Mouse (Mus musculus): Measurements from ENCODE around the gene Psg21.
"Not testable (repeated sequence)": the region's sequence is repeated elsewhere in the genome, so short reads cannot be mapped to it uniquely, and the experiment has no call there.

The Psg21 gene

DNA sequence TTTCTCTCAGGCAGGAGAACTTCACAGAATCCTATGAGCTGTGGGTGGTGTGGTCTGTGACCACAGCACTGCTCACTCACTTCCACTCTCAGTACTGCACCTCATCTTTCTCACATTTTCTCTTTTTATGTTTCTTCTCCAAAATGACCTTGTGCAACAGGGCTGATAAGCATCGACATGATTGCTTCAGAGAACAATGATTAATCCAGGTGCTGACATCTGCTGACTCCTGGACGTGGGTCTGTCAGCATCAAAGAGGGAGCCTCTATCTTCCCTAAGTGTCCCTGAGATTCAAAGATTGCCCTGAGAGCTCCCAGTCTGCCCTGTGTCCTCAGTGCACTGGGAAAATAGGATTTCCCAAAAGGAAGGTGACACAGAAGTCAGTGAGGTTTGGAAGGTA lies at the start of gene Psg21:
TSS of gene Psg21 (minus strand) at position 101 of the 400 bp plus-strand sequence.
- not testable (repeated sequence) for DNase-seq (ENCODE audit: low spot score in 2 of 2)

DNA sequence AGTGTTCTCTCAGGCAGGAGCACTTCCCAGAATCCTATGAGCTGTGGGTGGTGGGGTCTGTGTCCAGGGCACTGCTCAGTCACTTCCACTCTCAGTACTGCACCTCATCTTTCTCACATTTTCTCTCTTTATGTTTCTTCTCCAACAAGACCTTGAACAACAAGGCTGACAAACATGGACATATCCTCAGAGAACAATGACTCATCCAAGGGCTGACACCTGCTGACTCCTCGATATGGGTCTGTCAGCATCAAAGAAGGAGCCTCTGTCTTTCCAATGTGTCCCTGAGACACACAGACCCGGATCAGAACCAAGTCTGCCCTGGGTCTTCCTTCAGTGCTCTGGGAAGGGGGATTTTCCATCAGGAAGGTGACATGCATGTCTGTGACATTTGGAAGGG lies 29.6 kb upstream of the Psg21 start, which contains the start of gene Psg20:
TSS of gene Psg20 (minus strand) at position 101 of the 400 bp plus-strand sequence.
- no peak for DNase-seq (ENCODE audit: low spot score in 2 of 2)

DNA sequence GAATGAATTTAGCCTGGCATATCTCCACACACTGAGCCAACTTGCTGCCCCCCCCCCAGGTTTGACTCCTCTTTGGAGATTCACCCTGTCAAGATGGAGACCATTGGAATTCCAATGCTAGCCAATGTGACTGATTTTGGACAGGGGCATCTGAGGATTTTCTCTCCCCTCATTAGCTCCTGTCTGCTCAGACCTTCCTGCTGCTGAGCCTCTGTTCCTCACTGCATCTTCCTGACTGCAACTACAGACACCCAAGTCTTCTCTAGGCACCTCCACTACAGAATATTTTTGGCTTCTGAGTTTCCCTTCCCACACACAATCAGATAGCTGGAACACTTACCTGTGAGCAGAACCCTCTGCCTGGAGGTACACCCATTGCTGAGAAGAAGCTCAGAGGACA lies 29.1 kb upstream of the Psg21 start:
- no peak for DNase-seq (ENCODE audit: low spot score in 2 of 2)

GRCm38 (mm10) chr7:18679772-18680171 lies 23.2 kb upstream of the Psg21 start:
- peak; percentile 19 to 36 for DNase-seq (ENCODE audit: low spot score in 2 of 2)

DNA sequence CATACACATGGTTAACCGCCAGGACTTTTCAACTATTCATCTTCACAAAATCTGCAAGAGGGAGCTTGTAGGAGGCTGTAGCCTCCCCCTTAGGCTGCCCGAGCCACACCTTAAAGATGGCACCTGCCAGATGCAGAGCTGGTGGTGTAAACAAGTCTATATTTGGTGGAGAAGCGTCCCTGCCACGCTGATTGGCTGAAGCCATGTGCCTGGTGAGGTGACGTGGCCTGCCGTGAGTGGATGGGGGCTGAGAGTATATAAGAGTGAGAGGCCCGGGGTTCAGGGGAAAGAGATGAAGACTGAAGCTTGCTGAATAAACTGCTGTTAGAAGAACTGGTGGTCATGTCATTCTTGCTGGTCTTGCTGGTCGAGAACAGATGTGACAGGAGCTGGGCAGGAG lies 29.6 kb downstream of the Psg21 start:
- DNase-seq (ENCODE audit: low spot score in 2 of 2), result not testable (repeated sequence)

- not testable (repeated sequence) for DNase-seq (ENCODE audit: low spot score in 2 of 2)
Measured at GRCm38 (mm10) chr7:18616401-18616800, 40.1 kb downstream of the Psg21 start, which contains the start of gene Psg23. Gene Psg23, minus strand, starts transcription at chr7:18616501.
